Mouse (Mus musculus): ENCODE measurements around the gene Crybg1. TPM values are rescaled to one million over a fixed set of nuclear protein-coding genes. Genes with fewer than 3 reads are reported as not detected.

Crybg1 gene
- polyA plus RNA-seq, 1 experiment from 2014 or later = 0.14 TPM

- ATAC-seq (replicated peaks; ENCODE audit: insufficient number of reproducible peaks, low FRiP score, low TSS enrichment) = no peak
- H3K4me1 ChIP-seq (ENCODE audit: control insufficient read depth, insufficient read depth, low read length) = 0 out of 2 replicates have a peak, but pooled peaks cover 4% of the 10 kb centered on the region
- no peak overlapping the region for H3K4me2 ChIP-seq
- H3K9ac ChIP-seq (ENCODE audit: low read depth, low read length) = no peak overlapping the region
- H3K4me3 ChIP-seq (ENCODE audit: low read depth, low read length) = no peak overlapping the region
- no peaks in the 10 kb centered on the region for H3K36me3 ChIP-seq (ENCODE audit: control insufficient read depth, insufficient read depth, low read length)
- H3K27ac ChIP-seq (ENCODE audit: low read depth, low read length) = no peak overlapping the region
- WGBS (ENCODE audit: insufficient replicate concordance) = 33% methylated on average over 4 of the region's 4 CpGs
- H3K27me3 ChIP-seq (ENCODE audit: control insufficient read depth, insufficient read depth, low read length) = no peaks in the 10 kb centered on the region
- no peaks in the 10 kb centered on the region for H3K9me3 ChIP-seq (replicated peaks; ENCODE audit: control insufficient read depth, low read length)
Measured at GRCm38 (mm10) chr10:44114611-44115010, 34.0 kb downstream of the Crybg1 start.

GRCm38 (mm10) chr10:44112005-44112675, 36.5 kb downstream of the Crybg1 start:
- H3K27me3 ChIP-seq (ENCODE audit: control insufficient read depth, insufficient read depth, low read length) = no peaks in the 10 kb centered on the region
- H3K27ac ChIP-seq (ENCODE audit: low read depth, low read length) = no peak overlapping the region
- H3K9ac ChIP-seq (ENCODE audit: low read depth, low read length) = no peak overlapping the region
- H3K4me3 ChIP-seq (ENCODE audit: low read depth, low read length) = no peak overlapping the region
- H3K4me2 ChIP-seq = no peak overlapping the region
- 0 out of 2 replicates have a peak, but pooled peaks cover 3% of the 10 kb centered on the region for H3K4me1 ChIP-seq (ENCODE audit: control insufficient read depth, insufficient read depth, low read length)
- ATAC-seq (replicated peaks; ENCODE audit: insufficient number of reproducible peaks, low FRiP score, low TSS enrichment) = no peak
- H3K9me3 ChIP-seq (replicated peaks; ENCODE audit: control insufficient read depth, low read length) = no peaks in the 10 kb centered on the region
- no peaks in the 10 kb centered on the region for H3K36me3 ChIP-seq (ENCODE audit: control insufficient read depth, insufficient read depth, low read length)
- 77% methylated on average over 12 of the region's 12 CpGs for WGBS (ENCODE audit: insufficient replicate concordance)

GRCm38 (mm10) chr10:44111168-44111567, 37.5 kb downstream of the Crybg1 start:
- Histone ChIP-seq H3K9ac (ENCODE audit: low read depth, low read length) (no peak overlapping the region), H3K4me2 (no peak overlapping the region), H3K9me3 (replicated peaks; ENCODE audit: control insufficient read depth, low read length) (no peaks in the 10 kb centered on the region), H3K4me1 (ENCODE audit: control insufficient read depth, insufficient read depth, low read length) (no peaks in the 10 kb centered on the region), H3K27me3 (ENCODE audit: control insufficient read depth, insufficient read depth, low read length) (no peaks in the 10 kb centered on the region), H3K36me3 (ENCODE audit: control insufficient read depth, insufficient read depth, low read length) (no peaks in the 10 kb centered on the region), H3K4me3 (ENCODE audit: low read depth, low read length) (no peak overlapping the region), H3K27ac (ENCODE audit: low read depth, low read length) (no peak overlapping the region)
- 69% methylated on average over 10 of the region's 10 CpGs for WGBS (ENCODE audit: insufficient replicate concordance)
- ATAC-seq (replicated peaks; ENCODE audit: insufficient number of reproducible peaks, low FRiP score, low TSS enrichment) = no peak

- no peaks in the 10 kb centered on the region for H3K27me3 ChIP-seq (ENCODE audit: control insufficient read depth, insufficient read depth, low read length)
- no peaks in the 10 kb centered on the region for H3K36me3 ChIP-seq (ENCODE audit: control insufficient read depth, insufficient read depth, low read length)
- H3K4me3 ChIP-seq (ENCODE audit: low read depth, low read length) = no peak overlapping the region
- no peak overlapping the region for H3K27ac ChIP-seq (ENCODE audit: low read depth, low read length)
- H3K4me2 ChIP-seq = no peak overlapping the region
- no peak overlapping the region for H3K9ac ChIP-seq (ENCODE audit: low read depth, low read length)
- no peaks in the 10 kb centered on the region for H3K9me3 ChIP-seq (replicated peaks; ENCODE audit: control insufficient read depth, low read length)
- H3K4me1 ChIP-seq (ENCODE audit: control insufficient read depth, insufficient read depth, low read length) = no peaks in the 10 kb centered on the region
- no peak for ATAC-seq (replicated peaks; ENCODE audit: insufficient number of reproducible peaks, low FRiP score, low TSS enrichment)
Measured at GRCm38 (mm10) chr10:44110460-44110859, 38.2 kb downstream of the Crybg1 start.

GRCm38 (mm10) chr10:44094794-44095193, 53.9 kb downstream of the Crybg1 start:
- no peak overlapping the region for H3K4me3 ChIP-seq (ENCODE audit: low read depth, low read length)
- no peak overlapping the region for H3K9ac ChIP-seq (ENCODE audit: low read depth, low read length)
- H3K4me2 ChIP-seq = no peak overlapping the region
- no peak overlapping the region for H3K27ac ChIP-seq (ENCODE audit: low read depth, low read length)
- ATAC-seq (replicated peaks; ENCODE audit: insufficient number of reproducible peaks, low FRiP score, low TSS enrichment) = no peak
- H3K36me3 ChIP-seq (ENCODE audit: control insufficient read depth, insufficient read depth, low read length) = no peaks in the 10 kb centered on the region
- no peaks in the 10 kb centered on the region for H3K4me1 ChIP-seq (ENCODE audit: control insufficient read depth, insufficient read depth, low read length)
- 0 out of 2 replicates have a peak, but pooled peaks cover 6% of the 10 kb centered on the region for H3K9me3 ChIP-seq (replicated peaks; ENCODE audit: control insufficient read depth, low read length)
- WGBS (ENCODE audit: insufficient replicate concordance) = 72% methylated on average over 2 of the region's 2 CpGs
- H3K27me3 ChIP-seq (ENCODE audit: control insufficient read depth, insufficient read depth, low read length) = no peaks in the 10 kb centered on the region

GRCm38 (mm10) chr10:44091757-44092156, 56.9 kb downstream of the Crybg1 start:
- Histone ChIP-seq H3K36me3 (ENCODE audit: control insufficient read depth, insufficient read depth, low read length) (no peaks in the 10 kb centered on the region), H3K27ac (ENCODE audit: low read depth, low read length) (no peak overlapping the region), H3K9me3 (replicated peaks; ENCODE audit: control insufficient read depth, low read length) (0 out of 2 replicates have a peak, but pooled peaks cover 10% of the 10 kb centered on the region), H3K4me3 (ENCODE audit: low read depth, low read length) (no peak overlapping the region), H3K4me2 (no peak overlapping the region), H3K4me1 (ENCODE audit: control insufficient read depth, insufficient read depth, low read length) (no peaks in the 10 kb centered on the region), H3K9ac (ENCODE audit: low read depth, low read length) (no peak overlapping the region), H3K27me3 (ENCODE audit: control insufficient read depth, insufficient read depth, low read length) (no peaks in the 10 kb centered on the region)
- no peak for ATAC-seq (replicated peaks; ENCODE audit: insufficient number of reproducible peaks, low FRiP score, low TSS enrichment)
- WGBS (ENCODE audit: insufficient replicate concordance) = 84% methylated on average over 2 of the region's 2 CpGs

GRCm38 (mm10) chr10:44080351-44080750, 68.3 kb downstream of the Crybg1 start:
- no peak overlapping the region for H3K9ac ChIP-seq (ENCODE audit: low read depth, low read length)
- 60% methylated on average over 6 of the region's 6 CpGs for WGBS (ENCODE audit: insufficient replicate concordance)

GRCm38 (mm10) chr10:44078799-44079521, 69.7 kb downstream of the Crybg1 start:
- Histone ChIP-seq H3K9me3 (replicated peaks; ENCODE audit: control insufficient read depth, low read length) (no peaks in the 10 kb centered on the region), H3K9ac (ENCODE audit: low read depth, low read length) (no peak overlapping the region), H3K4me2 (no peak overlapping the region), H3K4me3 (ENCODE audit: low read depth, low read length) (no peak overlapping the region), H3K36me3 (ENCODE audit: control insufficient read depth, insufficient read depth, low read length) (no peaks in the 10 kb centered on the region), H3K27me3 (ENCODE audit: control insufficient read depth, insufficient read depth, low read length) (no peaks in the 10 kb centered on the region), H3K27ac (ENCODE audit: low read depth, low read length) (no peak overlapping the region), H3K4me1 (ENCODE audit: control insufficient read depth, insufficient read depth, low read length) (no peaks in the 10 kb centered on the region)
- no peak for ATAC-seq (replicated peaks; ENCODE audit: insufficient number of reproducible peaks, low FRiP score, low TSS enrichment)
- WGBS (ENCODE audit: insufficient replicate concordance) = 52% methylated on average over 6 of the region's 6 CpGs

More at GRCm38 (mm10) chr10:44080351-44080750, 68.3 kb downstream of the Crybg1 start:
- Histone ChIP-seq H3K27me3 (ENCODE audit: control insufficient read depth, insufficient read depth, low read length) (no peaks in the 10 kb centered on the region), H3K4me1 (ENCODE audit: control insufficient read depth, insufficient read depth, low read length) (no peaks in the 10 kb centered on the region), H3K9me3 (replicated peaks; ENCODE audit: control insufficient read depth, low read length) (no peaks in the 10 kb centered on the region), H3K4me3 (ENCODE audit: low read depth, low read length) (no peak overlapping the region), H3K36me3 (ENCODE audit: control insufficient read depth, insufficient read depth, low read length) (no peaks in the 10 kb centered on the region), H3K4me2 (no peak overlapping the region), H3K27ac (ENCODE audit: low read depth, low read length) (no peak overlapping the region)
- no peak for ATAC-seq (replicated peaks; ENCODE audit: insufficient number of reproducible peaks, low FRiP score, low TSS enrichment)
